Mouse (Mus musculus): ENCODE measurements around the gene Pla2g4b.

DNA sequence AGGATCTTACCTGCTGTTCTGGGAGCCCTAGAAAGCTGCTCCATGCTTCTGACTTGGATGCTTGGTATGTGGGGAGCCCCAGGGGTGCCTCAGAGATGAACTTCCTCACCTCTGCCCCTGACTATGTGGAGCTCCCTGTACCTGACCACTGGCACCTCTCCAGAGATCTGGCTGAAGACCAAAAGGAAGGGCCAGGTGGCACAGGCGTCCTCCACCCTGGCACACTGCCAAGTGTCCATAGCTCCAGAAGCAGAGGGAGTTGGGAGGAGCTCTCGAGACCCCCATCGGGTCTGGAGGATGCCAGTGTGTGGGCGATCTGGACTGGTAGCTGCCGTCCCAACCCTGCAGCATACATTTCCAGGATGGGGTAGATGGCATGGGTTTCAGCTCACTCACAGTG lies 509 bp downstream of the Pla2g4b start:
- no peak for TF ChIP-seq CTCF (conservative IDR thresholded peaks at IDR 0.05 in 1 of 2, IDR thresholded peaks at IDR 0.05 in 1 of 2; ENCODE audit: low read depth in 2 of 2, low read length in 2 of 2)
- TF ChIP-seq ZC3H11A (IDR thresholded peaks at IDR 0.05; ENCODE audit: low read depth, low read length): no peak
- no peak for TF ChIP-seq MAFK (IDR thresholded peaks at IDR 0.05; ENCODE audit: insufficient replicate concordance, low read length)
- no peak for TF ChIP-seq EP300 (IDR thresholded peaks at IDR 0.05; ENCODE audit: low read length)
- TF ChIP-seq RAD21 (IDR thresholded peaks at IDR 0.05; ENCODE audit: low read depth, low read length): no peak
- no peak for TF ChIP-seq MYC (IDR thresholded peaks at IDR 0.05; ENCODE audit: low read depth, low read length)
- no peak for TF ChIP-seq POLR2A (IDR thresholded peaks at IDR 0.05; ENCODE audit: low read depth, low read length)
- TF ChIP-seq MXI1 (IDR thresholded peaks at IDR 0.05; ENCODE audit: low read depth, low read length): no peak
- no peak for TF ChIP-seq USF1 (IDR thresholded peaks at IDR 0.05; ENCODE audit: low read depth, low read length)
- TF ChIP-seq TCF12 (IDR thresholded peaks at IDR 0.05; ENCODE audit: low read depth, low read length): no peak
- no peak for TF ChIP-seq ZNF384 (IDR thresholded peaks at IDR 0.05; ENCODE audit: low read depth, low read length)
- no peak for TF ChIP-seq RCOR1 (conservative IDR thresholded peaks at IDR 0.05; ENCODE audit: low read depth, low read length)
- TF ChIP-seq ELF1 (IDR thresholded peaks at IDR 0.05; ENCODE audit: low read depth, low read length): no peak
- no peak for TF ChIP-seq E2F4 (IDR thresholded peaks at IDR 0.05; ENCODE audit: insufficient replicate concordance, low read depth, low read length)

All from CH12.LX (cell line).